Mouse (Mus musculus) T-cell, adult 66 days (primary cell): ENCODE measurements around the gene Stat3. TPM values are rescaled to one million over a fixed set of nuclear protein-coding genes. Genes with fewer than 3 reads are reported as not detected.

Experiments used
- total RNA-seq, 2 experiments: library from RNA; stranded (reverse); gene quantifications; 3 replicates in 1 of 2; 4 replicates in 1 of 2; pipeline ENCODE4 v1.2.4; 2023

Gene Stat3
- total RNA-seq = 100 to 1,000 TPM; 263 to 271 TPM

GRCm38 (mm10) chr11:100939512-100940151, at the start of gene Stat3:
Stat3 (minus strand) TSS chr11:100939540.

GRCm38 (mm10) chr11:100970557-100970937, 31.2 kb upstream of the Stat3 start, which contains the start of gene Cavin1:
Cavin1 (minus strand) TSS chr11:100970887.

GRCm38 (mm10) chr11:100858935-100859578, 80.3 kb downstream of the Stat3 start, which contains the start of gene Stat5a:
Stat5a (plus strand) TSS chr11:100859351.

GRCm38 (mm10) chr11:100850038-100850777, 89.1 kb downstream of the Stat3 start, which contains the start of gene Stat5b:
Stat5b (minus strand) TSS chr11:100850724.

Other genes with a start within 250 kb of the Stat3 start
- not detected for gene Zfp385c, start 247.1 kb downstream of the Stat3 start, total RNA-seq
- gene Dhx58, start 235.3 kb downstream of the Stat3 start, total RNA-seq = 10 to 100 TPM; 12.2 to 15.1 TPM
- gene Kat2a, start 227.1 kb downstream of the Stat3 start, total RNA-seq = 10 to 100 TPM; 44.5 to 49.7 TPM
- not detected for gene Hspb9, start 225.7 kb downstream of the Stat3 start, total RNA-seq
- gene Rab5c, start 201.3 kb downstream of the Stat3 start, total RNA-seq = 100 to 1,000 TPM; 121 to 133 TPM
- gene Kcnh4, start 179.6 kb downstream of the Stat3 start, total RNA-seq = under 1 TPM; 0.23 to 0.24 TPM
- gene Hcrt, start 176.6 kb downstream of the Stat3 start, total RNA-seq = not detected
- 1 to 10 TPM; 6.3 to 6.5 TPM for gene Ghdc, start 168.6 kb downstream of the Stat3 start, total RNA-seq
- 100 to 1,000 TPM; 129 to 142 TPM for gene Stat5b, start 88.8 kb downstream of the Stat3 start, total RNA-seq
- gene Stat5a, start 80.2 kb downstream of the Stat3 start, total RNA-seq = 10 to 100 TPM; 84.3 to 91.3 TPM
- gene Cavin1, start 31.3 kb upstream of the Stat3 start, total RNA-seq = under 1 TPM; 0.27 to 0.82 TPM
- 1 to 10 TPM; 2.2 to 4.0 TPM for gene Atp6v0a1, start 69.9 kb upstream of the Stat3 start, total RNA-seq
- gene Naglu, start 130.5 kb upstream of the Stat3 start, total RNA-seq = 10 to 100 TPM in 1 of 2 experiments, 1 to 10 TPM in 1; 8.9 to 17.3 TPM
- 1 to 10 TPM; 1.3 to 1.7 TPM for gene Hsd17b1, start 138.9 kb upstream of the Stat3 start, total RNA-seq
- 10 to 100 TPM; 12.7 to 17.8 TPM for gene Coasy, start 143.0 kb upstream of the Stat3 start, total RNA-seq
- gene Mlx, start 147.7 kb upstream of the Stat3 start, total RNA-seq = 10 to 100 TPM; 37.2 to 41.9 TPM
- 1 to 10 TPM; 2.7 to 4.0 TPM for gene Psmc3ip, start 155.9 kb upstream of the Stat3 start, total RNA-seq
- 10 to 100 TPM; 80.7 to 89.4 TPM for gene Retreg3, start 180.4 kb upstream of the Stat3 start, total RNA-seq
- 10 to 100 TPM; 16.2 to 19.9 TPM for gene Tubg1, start 180.4 kb upstream of the Stat3 start, total RNA-seq
- 1 to 10 TPM; 2.3 to 2.7 TPM for gene Tubg2, start 216.4 kb upstream of the Stat3 start, total RNA-seq
- gene Cntnap1, start 231.0 kb upstream of the Stat3 start, total RNA-seq = under 1 TPM; 0.24 to 0.44 TPM
- 1 to 10 TPM in 1 of 2 experiments, under 1 TPM in 1; 0.73 to 1.1 TPM for gene Plekhh3, start 231.8 kb upstream of the Stat3 start, total RNA-seq
- 1 to 10 TPM in 1 of 2 experiments, under 1 TPM in 1; 0.44 to 1.5 TPM for gene Ccr10, start 235.9 kb upstream of the Stat3 start, total RNA-seq